Mouse (Mus musculus): ENCODE data around the gene Gm5294. TPM values are rescaled to one million over a fixed set of nuclear protein-coding genes. Genes with fewer than 3 reads are reported as not detected.

The Gm5294 gene
- polyA plus RNA-seq, 1 experiment from 2014 or later = not detected

Other genes with a start within 250 kb of the Gm5294 start
- 93.5 and 96.6 TPM in 2 replicates for gene Zfp68, start 200.3 kb upstream of the Gm5294 start, polyA plus RNA-seq (2015; fragmentation: Nextera tagmentation; extraction: Ambion mirVana)
- gene A430033K04Rik, start 197.2 kb upstream of the Gm5294 start, polyA plus RNA-seq (2015; fragmentation: Nextera tagmentation; extraction: Ambion mirVana) = 19.5 and 21.9 TPM in 2 replicates
- gene Fam20c, start 65.6 kb upstream of the Gm5294 start, polyA plus RNA-seq (2015; fragmentation: Nextera tagmentation; extraction: Ambion mirVana) = 22.6 and 22.8 TPM in 2 replicates
- 7.7 and 10.3 TPM in 2 replicates for gene Pdgfa, start 177.3 kb downstream of the Gm5294 start, polyA plus RNA-seq (2015; fragmentation: Nextera tagmentation; extraction: Ambion mirVana)